Mouse (Mus musculus) regulatory T cell (primary cell): ENCODE measurements around the gene Lamtor3.
"Not testable (repeated sequence)": the region's sequence is repeated elsewhere in the genome, so short reads cannot be mapped to it uniquely, and the experiment has no call there.

ENCODE experiments used
- in situ Hi-C: fragments of 300-600 bp; cut with MboI, MseI; formaldehyde crosslinking; loops from one replicate; pipeline ENCODE4 v1.15.1; 2025; ENCODE audit warnings: high pct_unique_total_duplicates

Gene Lamtor3

DNA sequence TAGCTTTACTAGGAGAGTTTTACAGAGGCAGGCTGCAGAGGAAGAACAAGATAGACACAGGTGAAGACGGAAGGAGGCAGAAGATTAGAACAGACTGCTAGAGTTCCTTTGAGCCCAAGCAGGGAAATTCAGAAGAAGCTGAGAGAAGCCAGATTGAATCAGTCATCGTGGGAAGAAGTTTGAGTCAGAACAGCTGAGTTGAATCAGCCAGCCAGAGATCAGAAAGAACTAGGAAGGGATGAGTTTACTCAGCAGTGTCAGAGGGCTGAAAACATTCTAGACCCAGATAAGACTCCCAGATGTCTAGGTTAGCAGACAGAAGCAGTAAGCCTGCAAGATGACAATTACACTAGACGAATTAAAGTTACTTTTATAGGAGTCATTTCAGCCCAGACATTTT lies 15.7 kb downstream of the Lamtor3 start:
- in situ Hi-C loops, result loop anchor here (10.0 kb wide), 1 partner anchor 729 kb away; no protein-coding TSS in a partner anchor

DNA sequence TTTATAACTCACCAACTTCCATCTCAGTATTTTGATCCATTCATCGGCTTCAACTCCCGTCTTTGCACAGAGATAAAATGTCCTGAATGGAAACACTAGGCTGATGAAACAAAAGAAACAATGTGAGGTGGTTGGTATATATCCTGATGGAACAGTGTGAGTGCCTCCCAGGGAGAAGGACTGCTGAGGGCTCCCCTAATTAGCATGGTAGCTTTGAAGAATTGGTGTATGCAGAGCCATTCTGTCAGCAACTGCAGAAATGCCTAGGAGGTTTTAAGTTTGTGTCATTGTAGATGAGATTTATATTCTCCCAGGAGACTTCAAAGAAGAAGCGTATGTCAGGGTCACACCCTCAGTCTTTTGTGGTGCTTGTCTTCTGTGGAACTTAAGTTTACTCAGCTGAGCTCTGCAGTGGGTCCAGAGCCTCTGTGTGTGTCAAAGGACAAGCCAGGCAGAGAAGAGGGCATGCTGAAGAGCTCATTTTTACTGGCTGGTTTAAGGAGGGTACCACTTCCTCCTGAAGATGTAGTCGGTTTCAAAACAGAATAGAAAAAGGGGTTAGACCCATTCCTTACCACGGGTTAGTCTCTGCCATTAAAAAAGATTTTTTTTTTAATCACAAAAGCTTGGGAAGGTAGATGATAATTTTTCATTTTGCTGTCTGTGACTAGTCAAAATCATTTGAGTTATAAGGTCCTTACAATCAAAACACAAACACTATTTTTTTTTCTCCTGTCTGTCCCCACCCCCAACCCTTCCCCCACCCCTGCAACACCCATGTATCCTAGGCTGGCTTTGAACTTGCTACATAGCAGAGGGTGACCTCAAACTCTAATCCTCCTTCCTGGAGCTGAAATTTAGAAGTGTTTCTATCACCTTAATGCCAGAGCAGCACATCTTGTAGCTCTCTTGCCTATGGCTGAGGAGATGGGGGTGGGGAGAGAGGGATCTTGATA lies 17.5 kb downstream of the Lamtor3 start:
- in situ Hi-C loops, result loop anchor here (10.0 kb wide), 1 partner anchor 731 kb away; no protein-coding TSS in a partner anchor

DNA sequence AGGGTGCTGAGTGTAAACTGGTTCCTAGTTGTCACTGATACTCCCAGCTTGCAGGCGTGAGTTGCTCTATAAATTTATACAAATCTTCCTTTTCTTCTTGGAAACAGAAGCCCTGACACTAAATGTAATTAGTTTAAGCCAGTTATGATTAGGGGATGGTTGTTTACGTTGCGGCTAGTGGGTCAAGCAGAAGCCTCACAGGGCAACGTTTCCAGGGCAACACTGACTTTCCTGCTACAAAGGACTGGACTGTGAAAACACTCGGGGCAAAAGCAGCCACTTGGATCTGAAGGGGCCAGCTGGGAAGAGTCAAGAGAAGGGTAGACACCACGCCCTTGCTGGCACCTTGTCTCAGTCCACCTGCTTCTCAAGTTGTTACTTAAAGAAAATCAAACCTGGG lies 18.2 kb downstream of the Lamtor3 start:
- in situ Hi-C loops, result loop anchor here (10.0 kb wide), 1 partner anchor 732 kb away; no protein-coding TSS in a partner anchor

DNA sequence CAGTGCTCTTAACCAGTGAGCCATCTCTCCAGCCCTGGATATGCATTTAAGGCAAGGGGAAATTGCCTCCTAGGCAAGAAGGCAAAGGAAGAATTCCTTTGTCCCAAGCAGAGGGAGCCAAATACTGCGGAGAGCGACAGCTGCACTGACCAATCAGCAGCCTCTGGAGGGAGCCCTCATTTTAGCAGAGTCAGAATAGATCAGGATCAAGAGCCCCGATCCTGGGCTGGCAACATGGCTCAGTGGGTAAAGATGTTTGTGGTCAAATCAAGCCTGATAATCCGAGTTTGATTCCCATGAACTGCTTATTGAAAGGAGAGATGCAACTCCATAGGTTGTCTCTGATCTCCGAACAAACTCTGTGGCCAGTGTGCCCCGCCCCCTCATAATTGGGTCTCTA lies 20.3 kb downstream of the Lamtor3 start:
- in situ Hi-C loops, result loop anchor here (10.0 kb wide), 1 partner anchor 734 kb away; no protein-coding TSS in a partner anchor

DNA sequence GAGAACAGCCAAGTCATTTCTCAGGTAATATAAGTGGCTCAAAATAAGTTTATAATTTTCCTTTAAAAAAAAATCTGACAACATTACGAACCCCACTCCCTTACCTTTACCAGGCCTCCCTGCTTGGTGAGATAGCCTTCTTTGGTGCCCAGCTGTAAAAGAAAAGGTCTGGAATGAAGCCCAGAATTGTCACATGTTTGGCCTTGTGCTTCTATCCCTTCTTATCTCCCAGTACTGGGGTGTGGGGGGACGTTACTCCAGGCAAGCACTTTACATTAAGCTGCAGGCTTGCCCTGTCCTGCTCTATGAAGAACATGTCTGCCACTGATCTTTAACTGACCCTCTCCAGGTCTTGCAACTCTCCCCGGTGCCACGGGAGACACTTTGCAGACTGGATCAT lies 22.5 kb downstream of the Lamtor3 start:
- in situ Hi-C loops, result no loop called here

DNA sequence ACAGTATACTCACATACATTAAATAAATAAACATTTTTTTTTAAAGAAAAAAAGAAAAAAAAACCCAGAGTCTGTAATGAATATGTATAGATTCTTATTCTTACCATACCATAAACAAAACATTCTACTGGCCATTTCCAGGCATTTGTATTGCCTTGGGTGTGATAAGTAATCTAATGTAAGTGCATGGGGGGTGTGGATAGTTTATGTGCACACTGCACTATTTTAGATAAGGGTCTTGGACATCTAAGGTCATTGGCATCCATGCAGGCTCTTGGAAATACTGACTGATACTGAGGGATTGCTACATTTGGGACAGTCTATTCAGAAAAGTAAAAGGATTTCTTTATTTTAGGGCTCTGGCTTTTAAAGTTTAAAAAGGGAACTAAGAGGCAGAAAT lies 23.2 kb downstream of the Lamtor3 start:
- in situ Hi-C loops, result no loop called here

DNA sequence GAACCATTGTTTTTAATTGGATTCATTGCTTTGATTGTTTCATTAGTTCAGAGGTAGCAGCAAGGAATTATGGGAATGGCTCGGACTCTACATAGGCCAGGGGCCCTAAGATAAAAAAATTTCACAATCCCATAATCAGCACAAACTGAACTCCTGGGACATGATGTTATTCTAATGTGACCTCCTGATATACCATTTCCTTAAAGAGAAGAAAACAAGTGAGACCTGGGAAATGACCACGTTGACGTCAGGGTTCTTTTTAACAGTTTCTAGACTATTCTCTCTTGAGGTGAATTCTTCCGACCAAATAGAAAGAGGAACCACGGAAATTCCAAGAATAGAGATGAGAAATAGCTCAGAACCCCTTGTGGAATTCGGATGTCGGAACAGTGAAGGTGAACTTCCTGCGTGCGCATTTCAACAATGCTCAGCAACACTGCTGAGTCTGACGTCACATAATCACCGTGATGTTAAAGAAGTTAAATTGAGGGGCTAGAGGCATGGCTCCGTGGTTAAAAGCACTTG lies 23.9 kb downstream of the Lamtor3 start:
- in situ Hi-C loops, result no loop called here

DNA sequence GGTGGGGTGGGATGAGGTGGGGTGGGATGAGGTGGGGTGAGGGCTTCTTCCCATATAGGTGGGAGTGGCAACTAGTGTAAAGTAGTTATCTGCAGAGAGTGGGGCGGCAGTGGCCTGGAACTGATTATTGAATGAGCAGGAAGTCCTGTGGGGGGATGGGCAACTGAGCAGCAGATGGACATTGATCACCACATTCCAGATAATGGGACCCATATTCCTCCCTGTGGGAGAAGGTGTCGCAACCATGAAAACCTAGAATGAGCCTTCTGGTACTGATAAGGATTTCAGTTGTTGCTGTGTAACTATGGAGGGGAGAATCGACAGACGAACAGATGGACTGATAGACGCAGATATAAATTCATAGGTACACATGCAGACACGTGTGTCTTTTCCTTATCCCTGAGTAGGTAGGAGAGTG lies 25.4 kb downstream of the Lamtor3 start:
- in situ Hi-C loops, result no loop called here

DNA sequence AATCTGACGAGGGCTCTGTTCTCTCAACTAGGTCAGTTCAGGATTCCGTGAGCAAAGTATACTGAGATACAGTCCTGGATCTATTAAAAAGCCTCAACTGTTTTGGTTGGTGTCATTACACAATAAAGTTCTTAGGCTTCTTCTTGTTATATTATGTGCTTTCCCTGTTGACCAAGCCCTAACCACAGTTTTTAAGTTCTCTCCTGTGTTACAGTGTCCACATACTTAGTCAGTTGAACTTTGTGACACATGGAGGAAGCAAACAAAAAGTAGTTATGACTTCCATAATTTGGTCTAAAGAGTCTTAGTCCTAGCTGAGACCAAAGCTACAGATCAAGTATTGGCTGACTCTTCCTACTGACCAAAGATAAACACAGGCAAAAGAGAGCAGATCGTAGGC lies 28.5 kb downstream of the Lamtor3 start:
- in situ Hi-C loops, result no loop called here

DNA sequence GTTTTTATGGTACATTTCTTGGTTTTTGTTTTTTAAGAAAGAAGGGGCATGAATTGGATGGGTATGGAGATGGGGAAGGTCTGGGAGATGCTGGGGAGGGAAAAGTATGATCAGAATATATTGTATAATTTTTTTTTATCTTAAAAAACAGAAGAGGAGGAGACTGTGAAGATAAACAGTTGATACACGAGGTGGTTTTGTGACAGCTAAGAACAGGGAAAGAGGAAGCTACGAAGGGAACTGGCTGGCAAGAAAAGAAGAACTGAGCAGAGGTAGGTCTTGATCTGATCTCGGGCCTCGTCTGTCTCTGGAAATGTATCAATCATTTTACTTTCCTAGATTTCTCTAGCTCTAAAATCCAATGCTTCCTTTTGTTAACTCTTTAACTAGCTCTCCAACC lies 29.2 kb downstream of the Lamtor3 start:
- in situ Hi-C loops, result no loop called here

DNA sequence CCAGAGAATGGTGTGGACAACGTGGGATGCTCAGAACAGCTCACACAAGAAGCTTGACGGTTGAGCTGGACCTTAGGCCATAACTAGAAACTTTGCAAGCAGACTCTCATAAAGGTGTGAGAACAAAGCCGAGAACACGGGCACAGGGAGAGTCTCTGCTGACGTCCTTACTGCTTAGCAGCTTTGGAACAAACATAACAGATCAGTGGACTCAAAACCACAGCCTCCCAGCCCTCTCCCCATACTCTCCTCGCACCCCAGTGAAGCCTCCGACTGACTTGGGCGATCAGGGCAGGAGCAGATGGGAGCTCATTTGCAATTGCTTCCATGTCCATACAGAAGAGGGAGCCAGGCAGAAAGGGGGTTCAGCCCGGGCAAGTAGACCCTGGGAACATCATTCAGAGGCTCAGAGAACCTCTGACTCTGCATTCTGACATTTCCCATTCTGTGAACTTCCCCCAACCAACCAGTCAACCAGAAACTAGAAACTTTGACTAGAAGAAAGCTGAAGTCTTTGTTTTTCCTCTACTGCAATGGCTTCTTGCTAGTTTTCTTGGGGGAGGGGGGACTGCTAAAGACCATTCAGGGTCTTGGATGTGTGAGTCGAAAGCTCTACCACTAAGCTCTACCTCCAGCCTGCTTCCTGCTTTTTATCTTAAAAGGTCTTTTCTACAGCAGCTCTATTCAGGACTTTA lies 32.0 kb downstream of the Lamtor3 start:
- in situ Hi-C loops, result no loop called here

DNA sequence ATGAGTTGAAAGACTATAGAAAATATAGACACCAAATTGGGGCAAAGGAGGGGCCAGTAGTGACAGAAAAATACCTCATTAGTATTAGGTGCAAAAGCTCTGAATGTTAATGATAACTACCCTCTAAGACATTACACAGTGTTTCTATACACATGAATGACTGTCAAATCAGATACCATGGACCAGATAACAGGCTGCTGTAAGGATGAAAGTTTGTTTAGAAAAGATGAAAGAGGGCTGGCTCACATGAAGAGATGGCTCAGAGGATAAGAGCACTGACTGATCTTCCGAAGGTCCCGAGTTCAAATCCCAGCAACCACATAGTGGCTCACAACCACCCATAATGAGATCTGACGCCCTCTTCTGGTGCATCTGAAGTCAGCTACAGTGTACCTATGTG lies 33.0 kb downstream of the Lamtor3 start:
- in situ Hi-C loops, result not testable (repeated sequence)

DNA sequence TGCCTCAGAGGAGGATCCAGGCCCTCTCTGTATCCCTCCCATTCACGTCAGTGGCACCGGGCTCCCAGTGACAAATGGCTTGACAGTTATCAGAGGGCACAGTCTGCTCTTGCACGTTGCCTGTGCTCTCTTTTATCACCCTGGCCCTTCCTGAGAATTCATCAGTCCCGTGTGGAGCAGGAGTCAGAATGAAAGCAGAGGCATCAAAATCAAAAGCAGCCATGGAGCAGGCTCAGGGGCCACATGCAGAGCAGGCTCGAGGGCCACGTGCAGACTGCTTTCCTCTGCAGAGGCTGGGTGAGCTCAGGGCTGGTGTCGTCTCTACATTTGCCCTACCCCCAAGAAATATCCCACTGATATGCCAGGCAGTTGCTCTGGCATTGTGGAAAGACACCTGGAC lies 33.5 kb downstream of the Lamtor3 start:
- in situ Hi-C loops, result no loop called here

DNA sequence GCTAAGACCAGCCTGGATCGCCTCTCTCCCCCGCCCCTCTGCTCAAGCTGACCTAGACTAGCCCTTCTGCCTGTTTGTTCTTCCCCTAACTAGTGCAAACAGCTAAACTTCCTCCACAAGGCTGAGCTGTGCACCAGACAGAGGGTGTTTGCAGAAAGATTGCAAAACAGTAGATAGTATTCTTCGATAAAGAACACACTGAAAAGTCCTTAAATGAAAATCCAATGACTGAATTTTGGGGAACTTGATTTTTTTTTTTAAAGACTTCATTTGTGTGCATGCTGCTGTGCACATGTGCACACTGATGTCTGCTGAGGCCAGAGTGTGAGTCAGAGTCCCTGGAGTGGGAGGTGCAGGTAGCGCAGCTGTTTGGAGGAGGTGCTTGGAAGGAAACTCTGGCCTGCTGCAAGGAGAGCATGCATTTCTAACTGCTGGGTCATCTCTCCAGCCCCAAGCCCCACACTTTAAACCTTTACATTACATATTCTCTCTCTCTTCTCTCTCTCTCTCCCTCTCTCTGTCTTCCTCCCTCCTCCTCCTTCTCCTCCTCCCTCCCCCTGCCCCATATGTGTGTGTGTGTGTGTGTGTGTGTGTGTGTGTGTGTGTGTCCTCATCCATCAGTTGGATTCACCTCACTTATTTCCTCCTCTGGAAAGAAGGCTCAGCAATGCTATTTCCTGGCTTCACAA lies 34.1 kb downstream of the Lamtor3 start:
- in situ Hi-C loops, result no loop called here

DNA sequence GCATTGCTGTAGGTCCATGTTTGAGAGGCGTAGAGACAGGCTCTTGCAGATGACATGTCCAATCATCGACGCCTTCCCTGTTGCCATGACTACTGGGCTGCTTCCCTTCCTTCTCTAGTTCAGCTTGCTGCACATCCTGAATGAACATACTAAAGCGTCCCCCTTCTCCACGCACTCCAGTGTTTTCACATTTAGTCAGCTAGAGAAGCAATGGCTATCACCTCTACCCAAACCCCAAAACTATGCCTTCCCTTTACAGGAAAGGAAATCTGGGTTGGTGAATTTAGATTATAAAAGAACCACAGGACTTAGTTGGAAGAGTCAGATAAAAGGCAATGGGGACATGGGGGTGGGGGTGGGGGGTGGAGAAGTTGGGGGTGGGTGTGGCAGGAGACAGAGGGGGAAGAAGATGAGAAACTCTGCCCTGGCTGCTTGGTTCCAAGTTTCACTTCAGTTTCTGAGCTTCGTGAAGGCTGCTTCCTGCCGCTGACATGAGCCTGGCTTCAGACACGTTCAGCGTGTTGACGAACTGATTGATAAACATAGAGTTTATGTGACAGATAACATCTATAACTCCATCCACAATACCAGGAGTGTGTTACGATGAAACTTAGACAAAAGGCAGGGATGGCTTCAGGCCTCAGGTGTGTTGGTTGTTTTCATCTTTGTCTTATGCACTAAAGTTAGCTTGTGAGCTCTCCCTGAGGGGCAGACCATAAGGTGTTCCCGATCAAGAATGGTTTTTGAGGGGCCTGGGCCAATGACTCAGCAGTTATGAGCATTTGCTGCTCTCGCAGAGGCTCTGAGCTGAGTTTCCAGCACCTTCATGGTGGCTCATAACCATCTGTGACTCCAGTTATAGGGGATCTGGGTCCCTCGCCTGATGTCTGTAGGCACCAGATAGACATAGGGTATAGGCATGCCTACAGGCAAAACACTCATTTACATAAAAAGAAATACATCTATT lies 34.9 kb downstream of the Lamtor3 start:
- in situ Hi-C loops, result no loop called here

DNA sequence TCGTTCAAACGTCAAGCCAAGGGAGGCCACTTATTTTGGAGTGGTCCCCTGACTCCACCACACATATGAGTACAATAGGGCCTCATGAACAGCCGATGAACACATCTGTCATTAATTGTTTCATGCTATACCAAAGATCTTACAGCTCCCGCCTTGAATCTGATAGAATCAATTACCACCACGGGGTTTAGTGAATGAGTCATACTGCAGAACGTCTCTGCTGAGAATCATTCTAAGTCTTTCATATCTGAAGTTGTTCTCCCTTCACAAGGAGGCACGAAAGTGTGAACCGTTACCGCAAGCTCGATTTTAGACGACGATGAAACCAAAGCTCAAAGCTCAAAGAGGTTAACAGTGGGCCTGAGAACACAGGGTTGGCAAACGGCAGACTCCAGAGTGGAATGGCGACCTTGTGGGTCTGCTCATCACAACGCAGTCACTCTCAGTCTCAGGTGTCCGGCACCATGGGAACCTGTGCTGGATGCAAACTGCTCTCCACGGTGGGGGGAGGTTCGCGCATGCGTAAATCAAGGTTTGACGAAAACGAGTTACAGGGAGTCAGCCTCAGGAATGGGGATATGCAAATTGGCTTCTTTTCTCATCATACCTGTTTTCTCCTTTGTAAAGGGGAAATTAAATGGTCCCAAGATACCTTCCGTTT lies 36.1 kb downstream of the Lamtor3 start:
- in situ Hi-C loops, result no loop called here

DNA sequence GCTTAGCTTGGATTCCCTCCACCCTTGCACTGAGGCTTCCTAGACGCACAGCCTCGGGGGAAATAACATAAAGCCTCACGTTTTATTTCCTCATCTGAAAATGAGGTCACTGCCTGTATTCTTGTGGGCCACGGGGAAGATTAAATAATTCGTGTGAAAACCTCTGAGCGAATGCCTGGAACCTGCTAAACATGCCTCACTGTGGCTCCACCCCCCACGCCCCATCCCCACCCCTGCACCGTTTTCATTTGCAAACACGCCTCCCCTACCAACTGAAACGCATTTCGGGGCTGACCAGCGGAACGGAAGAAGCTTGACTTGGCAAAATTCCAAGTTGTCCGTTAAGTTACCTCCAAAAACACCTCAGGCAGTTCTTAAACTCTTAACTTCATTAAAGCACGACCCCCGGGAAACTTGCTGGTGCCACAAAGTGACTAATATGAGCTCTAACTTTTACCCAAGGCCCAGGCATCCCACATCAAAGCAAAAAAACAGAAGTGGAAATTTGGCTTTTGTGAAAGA lies 37.3 kb downstream of the Lamtor3 start:
- in situ Hi-C loops, result no loop called here

DNA sequence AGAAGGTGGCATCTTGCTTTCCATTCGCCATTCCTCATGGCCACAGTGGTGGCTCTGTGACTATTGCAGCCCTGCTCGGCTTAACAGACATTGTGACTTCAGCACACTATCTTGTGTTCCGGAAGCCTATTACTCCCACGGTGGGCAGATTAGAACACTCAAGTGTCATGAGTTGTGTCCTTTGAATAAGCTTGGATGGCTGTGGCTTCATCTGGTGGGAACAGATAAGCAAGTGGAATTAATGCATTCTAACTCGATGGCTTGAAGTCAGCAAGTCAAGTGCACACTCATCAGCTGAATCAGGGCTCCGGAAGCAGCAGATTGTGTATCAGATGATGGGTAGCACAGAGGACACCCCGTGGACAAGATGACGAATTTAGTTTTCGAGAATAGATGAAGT lies 39.6 kb downstream of the Lamtor3 start:
- in situ Hi-C loops, result no loop called here

DNA sequence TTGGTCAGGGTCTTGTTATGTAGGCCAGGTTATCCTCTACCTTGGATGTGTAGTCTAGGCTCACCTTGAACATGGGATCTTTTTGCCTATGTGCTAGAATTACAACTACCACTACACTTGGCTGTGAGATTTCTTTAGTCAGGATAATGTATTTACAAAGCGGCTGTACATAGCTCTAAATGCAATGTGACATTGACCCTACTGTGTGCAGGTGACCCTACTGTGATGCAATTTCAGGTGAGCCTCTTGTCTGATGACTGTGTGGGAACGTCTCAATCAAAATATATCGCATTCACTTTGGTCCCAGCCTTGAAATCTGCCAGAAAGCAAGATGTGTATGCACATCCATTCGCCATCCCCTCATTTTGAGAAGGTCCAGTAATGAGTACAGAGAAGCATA lies 40.0 kb downstream of the Lamtor3 start:
- in situ Hi-C loops, result no loop called here

DNA sequence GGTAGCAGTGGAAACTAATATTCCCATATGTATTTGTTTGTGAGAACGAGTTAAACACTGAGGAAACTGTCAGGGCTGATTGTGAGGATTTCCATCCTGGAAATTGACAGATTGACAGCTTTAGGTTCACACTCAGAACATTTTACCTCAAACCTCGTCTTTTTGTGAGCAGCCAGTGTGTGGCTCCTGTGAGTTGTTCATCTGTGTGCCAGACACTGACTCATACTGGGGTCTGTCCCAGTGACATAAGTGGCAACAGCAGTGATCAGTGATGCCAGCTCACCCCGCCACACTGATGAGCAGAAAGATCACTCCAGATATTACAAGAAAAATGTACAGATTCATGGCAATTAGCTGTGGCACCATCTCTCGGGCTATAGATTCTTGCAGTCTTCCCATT lies 41.1 kb downstream of the Lamtor3 start:
- in situ Hi-C loops, result no loop called here
